Mouse (Mus musculus) intestine, embryonic 14.5 days (tissue): ENCODE data around the gene Mpzl3. TPM values are rescaled to one million over a fixed set of nuclear protein-coding genes. Genes with fewer than 3 reads are reported as not detected.
"Not testable (repeated sequence)": the region's sequence is repeated elsewhere in the genome, so short reads cannot be mapped to it uniquely, and the experiment has no call there.

ENCODE experiments used
- ATAC-seq: fragments of 200-750 bp; cut with Nextera tagmentation; replicated peaks from 2 replicates; pipeline ENCODE4 v1.8.0; 2017; ENCODE audit warnings: low read depth, moderate number of reproducible peaks, moderate TSS enrichment, moderate library complexity; ENCODE audit not compliant: low FRiP score, low TSS enrichment
- DNase-seq: peaks from one replicate; pipeline ENCODE4 v3.0.0-alpha.2; 2018; ENCODE audit warnings: low spot score
- H3K27ac ChIP-seq: fragments of 300-500 bp; sonication (generic); 2 replicates; pipeline ENCODE4 v1.5.1; 2014; ENCODE audit warnings: low read depth, mild to moderate bottlenecking, control low read depth
- H3K27me3 ChIP-seq: fragments of 300-500 bp; sonication (generic); replicated peaks from 2 replicates; pipeline ENCODE4 v1.6.1; 2014; ENCODE audit warnings: low read length, control low read depth; ENCODE audit not compliant: control insufficient read depth, insufficient read depth
- H3K36me3 ChIP-seq: fragments of 300-500 bp; sonication (generic); 2 replicates; pipeline ENCODE4 v1.6.1; 2014; ENCODE audit warnings: low read length, control low read depth; ENCODE audit not compliant: control insufficient read depth, insufficient read depth
- H3K4me1 ChIP-seq: fragments of 300-500 bp; sonication (generic); replicated peaks from 2 replicates; pipeline ENCODE4 v1.6.1; 2014; ENCODE audit warnings: low read length, control low read depth, mixed read lengths; ENCODE audit not compliant: control insufficient read depth, insufficient read depth
- H3K4me2 ChIP-seq: fragments of 300-500 bp; sonication (generic); 2 replicates; pipeline ENCODE4 v1.6.1; 2014; ENCODE audit warnings: low read length
- H3K4me3 ChIP-seq: fragments of 300-500 bp; sonication (generic); 2 replicates; pipeline ENCODE4 v1.5.1; 2014; ENCODE audit warnings: low read depth, low read length, control low read depth, mixed read lengths
- H3K9ac ChIP-seq: fragments of 300-500 bp; sonication (generic); 2 replicates; pipeline ENCODE4 v1.6.1; 2014; ENCODE audit warnings: mild to moderate bottlenecking, low read length
- H3K9me3 ChIP-seq: fragments of 300-500 bp; sonication (generic); 2 replicates; pipeline ENCODE4 v1.6.1; 2016; ENCODE audit warnings: low read length, control low read depth; ENCODE audit not compliant: control insufficient read depth
- WGBS: fragments of 180-500 bp; shearing (Covaris S2); extraction: QIAGEN DNeasy Blood & Tissue Kit; methylation state at CpG from one replicate; pipeline ENCODE4 v1.1.7; 2014; 5-methylcytosine and 5-hydroxymethylcytosine counted together
- polyA plus RNA-seq: library from polyadenylated mRNA; unstranded; fragments of >200 nt; fragmentation: Nextera tagmentation; extraction: Ambion mirVana; gene quantifications from 2 replicates; pipeline ENCODE4 v1.2.1, GENCODE M21; 2014

Gene Mpzl3
- polyA plus RNA-seq, 1 experiment from 2014 or later: 6.5 TPM

- Histone ChIP-seq H3K27ac (no peak overlapping the region), H3K27me3 (no peaks in the 10 kb centered on the region), H3K4me3 (no peak overlapping the region), H3K9ac (no peak overlapping the region), H3K36me3 (no peaks in the 10 kb centered on the region), H3K4me1 (no peaks in the 10 kb centered on the region), H3K4me2 (no peak overlapping the region), H3K9me3 (no peaks in the 10 kb centered on the region)
- ATAC-seq (no peak), DNase-seq (no peak)
- WGBS: 76% methylated on average over 11 of the region's 11 CpGs
Observed at GRCm38 (mm10) chr9:45018031-45018430, 37.0 kb upstream of the Mpzl3 start.

- 9% methylated on average over 3 of the region's 3 CpGs for whole genome bisulfite sequencing
- Histone ChIP-seq H3K9me3 (no peaks in the 10 kb centered on the region), H3K4me3 (no peak overlapping the region), H3K4me2 (no peak overlapping the region), H3K27ac (no peak overlapping the region), H3K9ac (no peak overlapping the region), H3K36me3 (no peaks in the 10 kb centered on the region), H3K27me3 (no peaks in the 10 kb centered on the region), H3K4me1 (no peaks in the 10 kb centered on the region)
- DNase-seq (peak; percentile 65), ATAC-seq (no peak)
Observed at GRCm38 (mm10) chr9:45022800-45023199, 32.2 kb upstream of the Mpzl3 start.

- H3K36me3 ChIP-seq: no peaks in the 10 kb centered on the region
- 70% methylated on average over 3 of the region's 3 CpGs for WGBS
- no peak overlapping the region for H3K27ac ChIP-seq
Observed at GRCm38 (mm10) chr9:45023638-45024037, 31.3 kb upstream of the Mpzl3 start.

GRCm38 (mm10) chr9:45024187-45024586 is 30.8 kb upstream of the Mpzl3 start:
- no peak overlapping the region for H3K27ac ChIP-seq
- ATAC-seq (no peak), DNase-seq (no peak)
- H3K4me1 ChIP-seq: no peaks in the 10 kb centered on the region
- 77% methylated on average over 2 of the region's 2 CpGs for WGBS
- H3K9me3 ChIP-seq: no peaks in the 10 kb centered on the region
- no peaks in the 10 kb centered on the region for H3K27me3 ChIP-seq
- H3K9ac ChIP-seq: no peak overlapping the region
- H3K36me3 ChIP-seq: no peaks in the 10 kb centered on the region
- H3K4me3 ChIP-seq: no peak overlapping the region
- no peak overlapping the region for H3K4me2 ChIP-seq

More at GRCm38 (mm10) chr9:45023638-45024037, 31.3 kb upstream of the Mpzl3 start:
- H3K9ac ChIP-seq: no peak overlapping the region
- no peak for ATAC-seq
- no peaks in the 10 kb centered on the region for H3K4me1 ChIP-seq
- H3K9me3 ChIP-seq: no peaks in the 10 kb centered on the region
- no peak overlapping the region for H3K4me3 ChIP-seq
- no peaks in the 10 kb centered on the region for H3K27me3 ChIP-seq
- H3K4me2 ChIP-seq: no peak overlapping the region
- no peak for DNase-seq

GRCm38 (mm10) chr9:45027376-45027775 is 27.6 kb upstream of the Mpzl3 start:
- H3K36me3 ChIP-seq: no peaks in the 10 kb centered on the region
- H3K4me2 ChIP-seq: no peak overlapping the region
- no peak overlapping the region for H3K27ac ChIP-seq
- H3K4me1 ChIP-seq: no peaks in the 10 kb centered on the region
- no peaks in the 10 kb centered on the region for H3K27me3 ChIP-seq
- no peak for ATAC-seq
- H3K4me3 ChIP-seq: no peak overlapping the region
- DNase-seq: no peak
- no peaks in the 10 kb centered on the region for H3K9me3 ChIP-seq
- WGBS: 63% methylated on average over 8 of the region's 8 CpGs
- H3K9ac ChIP-seq: no peak overlapping the region

- Histone ChIP-seq H3K4me3 (no peak overlapping the region), H3K36me3 (no peaks in the 10 kb centered on the region), H3K4me2 (no peak overlapping the region), H3K27ac (no peak overlapping the region), H3K27me3 (no peaks in the 10 kb centered on the region), H3K4me1 (no peaks in the 10 kb centered on the region), H3K9ac (no peak overlapping the region), H3K9me3 (no peaks in the 10 kb centered on the region)
- DNase-seq (no peak), ATAC-seq (no peak)
- WGBS: 66% methylated on average over 6 of the region's 6 CpGs
Observed at GRCm38 (mm10) chr9:45030341-45030740, 24.6 kb upstream of the Mpzl3 start.

GRCm38 (mm10) chr9:45032261-45032660 is 22.7 kb upstream of the Mpzl3 start:
- Histone ChIP-seq H3K9ac (no peak overlapping the region), H3K9me3 (no peaks in the 10 kb centered on the region), H3K4me3 (no peak overlapping the region), H3K36me3 (no peaks in the 10 kb centered on the region), H3K27ac (no peak overlapping the region), H3K4me1 (no peaks in the 10 kb centered on the region), H3K4me2 (no peak overlapping the region), H3K27me3 (no peaks in the 10 kb centered on the region)
- ATAC-seq (no peak), DNase-seq (no peak)
- WGBS: 59% methylated on average over 2 of the region's 2 CpGs

- Histone ChIP-seq H3K4me1 (no peaks in the 10 kb centered on the region), H3K9me3 (no peaks in the 10 kb centered on the region), H3K36me3 (no peaks in the 10 kb centered on the region), H3K4me2 (no peak overlapping the region), H3K4me3 (no peak overlapping the region), H3K27ac (no peak overlapping the region), H3K27me3 (peaks cover 10% of the 10 kb centered on the region; the same call in 1 of the 2 replicates), H3K9ac (no peak overlapping the region)
- ATAC-seq: no peak
- DNase-seq: no peak
- 80% methylated on average over 3 of the region's 3 CpGs for WGBS
Observed at GRCm38 (mm10) chr9:45034526-45034925, 20.5 kb upstream of the Mpzl3 start.

- not testable (repeated sequence) for H3K9me3 ChIP-seq, H3K4me1 ChIP-seq, H3K4me3 ChIP-seq, H3K4me2 ChIP-seq, H3K36me3 ChIP-seq, H3K9ac ChIP-seq, H3K27ac ChIP-seq, ATAC-seq, DNase-seq
- WGBS: 81% methylated on average over 1 of the region's 1 CpGs
- H3K27me3 ChIP-seq: peaks cover 38% of the 10 kb centered on the region
Observed at GRCm38 (mm10) chr9:45037803-45038202, 17.2 kb upstream of the Mpzl3 start.
